Comparison of ENCODE assay signal across 10 mouse cellular contexts in the genomic region with DNA sequence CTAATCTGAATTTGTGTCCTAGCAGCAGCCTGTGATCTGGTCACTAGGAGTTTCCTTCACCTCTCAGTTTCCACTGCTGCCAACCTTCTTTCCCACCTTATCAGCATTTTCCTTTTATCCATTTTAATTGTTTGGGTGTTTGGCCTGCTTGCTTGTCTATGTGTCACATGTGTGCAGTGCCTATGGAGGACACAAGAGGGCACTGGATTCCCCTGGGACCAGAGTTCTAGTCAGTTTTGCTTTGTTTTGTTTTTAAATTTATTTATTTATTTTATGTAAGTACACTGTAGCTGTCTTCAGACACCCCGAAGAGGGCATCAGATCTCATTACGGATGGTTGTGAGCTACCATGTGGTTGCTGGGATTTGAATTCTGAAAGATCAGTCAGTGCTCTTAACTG. TPM values are rescaled to one million over a fixed set of nuclear protein-coding genes. Genes with fewer than 3 reads are reported as not detected.
A peak's percentile ranks its signal among the peaks of the same experiment; 100 is the strongest.
DNase-seq lines count a peak whose midpoint lies in the region; ATAC-seq and TF ChIP-seq lines count a peak whose summit lies in the region.
"Had no signal": no experiment of that assay in that cellular context is flagged by ENCODE, and none has a peak within 500 bp of the region (broad histone marks: within the 10 kb centered on the region; RNA-seq: fewer than 3 reads in every experiment).

No protein-coding gene starts in this region.

- 81% methylated on average over 2 of the region's 2 CpGs for WGBS in liver, adult 2 months
- WGBS in liver, embryonic 12.5 days (ENCODE audit: insufficient replicate concordance) = 69% methylated on average over 2 of the region's 2 CpGs

- H3K27ac ChIP-seq in liver, adult 2 months (replicated peaks; ENCODE audit: insufficient read depth, low read depth, low read length) = no peak overlapping the region
- no peak overlapping the region for H3K27ac ChIP-seq in liver, embryonic 12.5 days
- H3K27ac ChIP-seq in bone marrow macrophage, adult 2 months (ENCODE audit: insufficient read depth, low read depth, low read length) = no peak overlapping the region
- H3K27ac ChIP-seq: limb, embryonic 12.5 days; neural tube, embryonic 12.5 days had no signal

- H3K4me1 ChIP-seq in liver, adult 2 months (ENCODE audit: control insufficient read depth, insufficient read depth, low read length) = no peaks in the 10 kb centered on the region; the same call in 1 of the 2 replicates
- no peaks in the 10 kb centered on the region for H3K4me1 ChIP-seq in liver, embryonic 12.5 days
- 0 out of 2 replicates have a peak, but pooled peaks cover 1% of the 10 kb centered on the region for H3K4me1 ChIP-seq in bone marrow macrophage, adult 2 months (ENCODE audit: control insufficient read depth, insufficient read depth, low read length)
- H3K4me1 ChIP-seq: limb, embryonic 12.5 days; neural tube, embryonic 12.5 days had no signal

- TF ChIP-seq POLR2A in liver, adult 2 months (IDR thresholded peaks at IDR 0.05; ENCODE audit: extremely low read depth, insufficient read depth, low read length) = no peak
- TF ChIP-seq POLR2A in bone marrow macrophage, adult 2 months (IDR thresholded peaks at IDR 0.05; ENCODE audit: borderline replicate concordance, low read depth, low read length) = no peak

- peak; percentile 51; the same call in 1 of the 2 replicates for TF ChIP-seq CTCF in liver, adult 2 months (IDR thresholded peaks at IDR 0.05; ENCODE audit: low read depth, low read length)
- TF ChIP-seq CTCF in bone marrow macrophage, adult 2 months (IDR thresholded peaks at IDR 0.05; ENCODE audit: low read depth, low read length) = 0 out of 2 replicates have a peak, but pooled peaks have one; percentile 6

- peaks cover 9% of the 10 kb centered on the region; the same call in 1 of the 2 replicates for H3K36me3 ChIP-seq in liver, adult 2 months (ENCODE audit: control insufficient read depth, insufficient read depth, low read length)
- H3K36me3 ChIP-seq in liver, embryonic 12.5 days = peaks cover 30% of the 10 kb centered on the region

- H3K9ac ChIP-seq in liver, adult 2 months (ENCODE audit: low read depth, low read length) = no peak overlapping the region
- no peak overlapping the region for H3K9ac ChIP-seq in liver, embryonic 12.5 days
- H3K9ac ChIP-seq: limb, embryonic 12.5 days; neural tube, embryonic 12.5 days had no signal

- H3K27me3 ChIP-seq in liver, adult 2 months (ENCODE audit: control insufficient read depth, insufficient read depth, low read length) = no peaks in the 10 kb centered on the region
- no peaks in the 10 kb centered on the region for H3K27me3 ChIP-seq in liver, embryonic 12.5 days (replicated peaks)
- H3K27me3 ChIP-seq: limb, embryonic 12.5 days; neural tube, embryonic 12.5 days had no signal

- ATAC-seq in liver, embryonic 12.5 days = no peak

- H3K4me3 ChIP-seq in liver, adult 2 months (ENCODE audit: insufficient read depth, low read depth, low read length) = no peak overlapping the region
- no peak overlapping the region for H3K4me3 ChIP-seq in liver, embryonic 12.5 days
- H3K4me3 ChIP-seq in bone marrow macrophage, adult 2 months (ENCODE audit: insufficient read depth, low read length) = no peak overlapping the region
- H3K4me3 ChIP-seq: limb, embryonic 12.5 days; neural tube, embryonic 12.5 days had no signal

- peak; percentile 28 for DNase-seq in embryo, embryonic 11 days
- DNase-seq in embryo, embryonic 9.5 days (ENCODE audit: extremely low spot score) = no peak
- DNase-seq in liver, adult 2 months (ENCODE audit: extremely low read depth, low read depth, low spot score) = no peak
- peak; percentile 39 for DNase-seq in retina, postnatal 1 day
- no peak for DNase-seq in ovary, adult 18-20 months (ENCODE audit: low spot score)
- no peak for DNase-seq in cerebellum, adult 18-20 months

- H3K79me2 ChIP-seq in liver, adult 2 months (ENCODE audit: control insufficient read depth, insufficient read depth, low read length) = peaks cover 15% of the 10 kb centered on the region

- H3K4me2 ChIP-seq in liver, embryonic 12.5 days = no peak overlapping the region
- H3K4me2 ChIP-seq: limb, embryonic 12.5 days; neural tube, embryonic 12.5 days had no signal

- H3K9me3 ChIP-seq in liver, embryonic 12.5 days (replicated peaks) = no peaks in the 10 kb centered on the region
- H3K9me3 ChIP-seq: limb, embryonic 12.5 days; neural tube, embryonic 12.5 days had no signal

RNA-seq across cellular contexts. Expression of a gene that starts 22.9 kb away (rescaled TPM):
- 3.1 and 4.0 TPM in 2 replicates for total RNA-seq in liver, adult 2 months (2014; rRNA removed)
- 7.2 and 8.3 TPM in 2 replicates for polyA plus RNA-seq in liver, adult 2 months (2012; rRNA removed)
- polyA plus RNA-seq in liver, embryonic 12.5 days (2016; fragmentation: Nextera tagmentation; extraction: Ambion mirVana) = 3.2 and 3.3 TPM in 2 replicates
- 13.9 and 16.3 TPM in 2 replicates for polyA plus RNA-seq in bone marrow macrophage, adult 2 months (2012; ENCODE audit: insufficient read depth, insufficient read length, missing spikeins)

RNA-seq across cellular contexts. Expression of a gene that starts 30.7 kb away (rescaled TPM):
- total RNA-seq in liver, adult 2 months (2014; rRNA removed) = 0.27 and 0.28 TPM in 2 replicates
- polyA plus RNA-seq in liver, adult 2 months (2012; rRNA removed) = 2.1 and 3.2 TPM in 2 replicates
- polyA plus RNA-seq in liver, embryonic 12.5 days (2016; fragmentation: Nextera tagmentation; extraction: Ambion mirVana) = 0.87 and 1.0 TPM in 2 replicates
- 13.1 and 18.1 TPM in 2 replicates for polyA plus RNA-seq in bone marrow macrophage, adult 2 months (2012; ENCODE audit: insufficient read depth, insufficient read length, missing spikeins)

RNA-seq across cellular contexts. Expression of a gene that starts 56.3 kb away (rescaled TPM):
- 315 and 350 TPM in 2 replicates for total RNA-seq in liver, adult 2 months (2014; rRNA removed)
- 58.2 and 73.8 TPM in 2 replicates for polyA plus RNA-seq in liver, adult 2 months (2012; rRNA removed)
- polyA plus RNA-seq in liver, embryonic 12.5 days (2016; fragmentation: Nextera tagmentation; extraction: Ambion mirVana) = 255 and 264 TPM in 2 replicates
- 357 and 396 TPM in 2 replicates for polyA plus RNA-seq in bone marrow macrophage, adult 2 months (2012; ENCODE audit: insufficient read depth, insufficient read length, missing spikeins)

RNA-seq across cellular contexts. Expression of a gene that starts 58.5 kb away (rescaled TPM):
- total RNA-seq in liver, adult 2 months (2014; rRNA removed) = 9.8 and 16.5 TPM in 2 replicates
- polyA plus RNA-seq in liver, adult 2 months (2012; rRNA removed) = 26.3 and 28.8 TPM in 2 replicates
- polyA plus RNA-seq in liver, embryonic 12.5 days (2016; fragmentation: Nextera tagmentation; extraction: Ambion mirVana) = 29.1 and 30.7 TPM in 2 replicates
- 54.0 and 58.7 TPM in 2 replicates for polyA plus RNA-seq in bone marrow macrophage, adult 2 months (2012; ENCODE audit: insufficient read depth, insufficient read length, missing spikeins)

RNA-seq across cellular contexts. Expression of a gene that starts 58.5 kb away (rescaled TPM):
- total RNA-seq in liver, adult 2 months (2014; rRNA removed) = 252 and 333 TPM in 2 replicates
- polyA plus RNA-seq in liver, adult 2 months (2012; rRNA removed) = 254 and 299 TPM in 2 replicates
- 143 and 152 TPM in 2 replicates for polyA plus RNA-seq in liver, embryonic 12.5 days (2016; fragmentation: Nextera tagmentation; extraction: Ambion mirVana)
- polyA plus RNA-seq in bone marrow macrophage, adult 2 months (2012; ENCODE audit: insufficient read depth, insufficient read length, missing spikeins) = 560 and 577 TPM in 2 replicates

Comparison
In these comparisons a context has a peak if more than half of its experiments do, and no peak if none do; other contexts are left out.
1. DNase-seq: peak in embryo, embryonic 11 days (single experiment) and retina, postnatal 1 day (single experiment); none in embryo, embryonic 9.5 days (single experiment), liver, adult 2 months (single experiment), ovary, adult 18-20 months (single experiment) and cerebellum, adult 18-20 months (0 of 2).